Mouse (Mus musculus) kidney, adult 2 months (tissue): Measurements from ENCODE around the gene Apoa4.

Source experiments
- CTCF ChIP-seq: fragments of 200-500 bp; conservative IDR thresholded peaks from 2 replicates; pipeline ENCODE4 v1.5.1; 2011; ENCODE audit warnings: low read depth, mild to moderate bottlenecking, control low read depth, low read length, moderate library complexity, mixed read lengths; ENCODE audit not compliant: insufficient read depth, insufficient read length
- POLR2A ChIP-seq: fragments of 200-500 bp; IDR thresholded peaks from one replicate; pipeline ENCODE4 v1.6.1; 2011; ENCODE audit warnings: low read depth, low read length, control low read depth

GRCm38 (mm10) chr9:46229573-46230449 lies 10.7 kb upstream of the Apoa4 start:
- TF ChIP-seq POLR2A (no peak), CTCF (peak; percentile 78)
